Mouse (Mus musculus) right cerebral cortex, adult 18-20 months (tissue): Measurements from ENCODE around the gene Tgfb2.

Experiments
- DNase-seq: peaks from one replicate; pipeline ENCODE4 v3.0.0; 2022; ENCODE audit warnings: mixed read lengths

Gene Tgfb2

DNA sequence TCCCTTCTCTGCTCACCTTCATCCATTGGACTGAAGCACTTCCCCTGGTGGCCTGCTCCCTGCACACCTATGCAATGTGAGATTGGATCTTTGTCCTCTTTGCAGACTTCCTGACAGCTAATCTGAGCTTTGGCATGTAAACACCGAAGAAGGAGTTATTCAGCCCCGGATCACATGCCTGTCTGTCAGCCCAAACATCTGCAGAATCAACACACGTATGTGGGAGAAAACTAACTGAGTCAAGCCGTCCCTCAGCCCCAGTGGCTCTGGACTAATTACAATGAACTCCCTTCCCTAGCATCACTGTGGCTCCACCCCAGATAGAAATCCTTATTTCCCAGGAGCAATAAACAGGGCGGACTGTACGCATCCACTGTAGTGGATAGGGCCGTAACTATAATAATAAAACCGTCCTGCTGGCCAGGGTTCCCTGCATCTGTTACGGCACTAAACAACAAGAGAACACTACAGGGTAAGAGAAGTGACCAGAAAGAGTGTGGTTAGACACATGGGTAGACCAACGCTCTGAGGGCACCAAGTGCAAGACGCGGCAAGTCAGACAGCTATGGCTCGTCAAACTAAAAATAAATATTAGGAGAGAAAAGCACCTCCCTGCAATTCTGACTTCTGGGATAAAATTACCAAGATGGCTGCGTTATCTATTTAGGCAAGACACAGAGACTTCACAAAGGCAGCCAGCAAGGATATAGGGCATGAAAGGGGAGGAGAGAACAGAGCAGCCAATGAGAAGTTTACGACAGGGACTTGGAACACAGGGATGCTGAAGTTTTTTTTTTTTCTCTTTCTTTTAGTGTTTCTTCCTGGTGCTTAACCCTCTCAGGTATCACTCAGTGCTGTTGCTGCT lies 3.2 kb downstream of the Tgfb2 start:
- DNase-seq: no peak

DNA sequence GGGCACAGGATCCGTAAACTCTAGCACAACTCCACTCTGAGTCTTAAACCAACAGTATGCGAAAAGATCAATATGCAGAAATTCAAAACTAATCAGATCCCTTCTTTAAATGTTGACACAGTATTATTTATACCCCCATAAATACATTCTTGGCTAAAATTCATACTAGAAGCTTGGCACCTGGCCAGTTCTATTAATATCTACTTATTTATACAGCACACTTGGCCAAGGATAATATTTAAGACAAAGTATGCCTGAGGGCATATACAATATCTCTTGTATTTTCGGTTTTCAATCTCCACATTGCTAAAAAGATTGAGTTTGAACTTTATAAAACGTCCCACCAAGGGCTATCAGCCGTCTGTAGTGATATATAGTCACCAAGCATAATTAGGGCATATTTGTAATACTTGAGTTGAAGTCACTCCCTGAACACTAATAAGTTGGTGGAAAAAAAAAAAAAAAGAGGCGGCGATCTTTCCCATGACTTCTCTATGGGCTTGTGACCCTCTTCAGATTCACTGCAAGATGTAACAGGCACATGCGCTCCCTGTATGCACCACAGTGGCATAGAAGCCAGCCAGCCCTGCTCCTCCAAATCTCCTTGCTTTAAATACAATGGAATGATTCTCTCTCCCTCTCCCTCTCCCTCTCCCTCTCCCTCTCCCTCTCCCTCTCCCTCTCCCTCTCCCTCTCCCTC lies 4.4 kb downstream of the Tgfb2 start:
- DNase-seq: no peak

DNA sequence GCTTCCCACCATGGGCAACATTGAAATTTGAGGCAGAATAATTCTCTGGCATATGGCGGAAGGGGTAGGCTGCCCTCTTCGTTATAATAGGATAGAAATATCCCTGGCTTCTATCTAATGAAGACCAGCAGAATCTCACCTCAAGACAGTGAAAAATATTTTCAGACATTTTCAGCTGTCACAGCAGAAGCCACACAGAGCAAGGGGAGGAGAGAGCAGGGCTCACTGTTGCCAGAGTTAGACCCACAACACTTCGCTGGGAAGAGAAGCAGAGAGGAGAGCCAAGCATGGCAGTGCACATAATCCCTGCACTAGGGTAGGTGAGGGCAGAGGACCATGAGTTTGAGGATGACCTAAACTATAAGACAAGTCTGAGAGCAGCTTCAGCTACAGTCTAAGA lies 5.3 kb downstream of the Tgfb2 start:
- DNase-seq: no peak

DNA sequence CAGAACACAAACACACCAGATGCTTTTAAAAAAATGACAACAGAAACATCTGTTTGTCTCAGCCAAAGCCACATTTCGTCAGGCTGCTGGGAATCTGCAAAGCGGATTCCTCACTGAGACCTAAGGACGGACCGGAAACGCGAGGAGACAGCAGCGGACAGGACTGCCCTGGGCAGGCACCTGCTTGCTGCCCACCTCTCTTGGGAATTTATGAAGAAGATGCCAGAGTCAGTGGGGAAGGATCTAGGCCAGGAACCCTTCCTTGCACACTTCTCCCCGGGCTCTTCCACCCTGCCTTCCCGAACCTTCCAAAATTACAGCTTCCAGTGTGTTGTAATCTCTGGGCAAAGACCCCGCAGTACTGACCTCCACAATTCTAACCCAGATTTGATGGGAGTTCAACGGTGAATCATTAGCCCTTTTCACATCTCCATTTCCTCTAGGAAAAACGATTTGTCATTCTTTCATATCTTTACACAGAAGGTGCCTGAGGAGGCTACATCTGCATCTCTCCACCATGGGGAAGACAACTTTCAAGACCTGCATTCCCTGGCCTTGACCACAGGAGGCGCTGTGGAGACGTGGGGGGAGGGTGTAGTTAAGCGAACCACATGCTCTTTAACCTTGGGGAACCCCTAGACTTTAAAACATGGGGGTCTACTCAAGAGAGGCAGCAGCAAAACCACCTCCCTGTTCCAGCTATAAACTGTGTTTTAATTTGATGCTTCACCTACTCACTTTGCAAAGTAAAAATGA lies 7.0 kb downstream of the Tgfb2 start:
- DNase-seq: no peak

DNA sequence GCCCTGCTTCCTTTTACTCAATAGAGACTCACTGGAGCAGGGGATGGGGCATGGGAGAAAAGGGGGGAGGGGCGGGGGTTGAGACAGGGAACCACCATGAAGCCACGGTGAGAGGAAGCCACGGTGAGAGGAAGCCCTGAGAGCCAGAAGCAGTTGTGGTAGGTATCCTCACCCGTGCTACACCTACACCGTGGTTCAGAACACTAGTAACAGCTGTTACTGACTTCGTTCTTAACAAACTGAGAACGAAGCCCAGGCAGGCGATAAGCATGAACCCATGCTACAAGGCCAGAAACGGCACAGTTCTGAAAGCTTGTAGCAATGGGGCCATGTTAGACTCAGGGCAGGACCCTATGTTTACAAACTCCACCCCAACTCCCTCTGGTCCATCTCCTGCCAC lies 9.6 kb downstream of the Tgfb2 start:
- DNase-seq: no peak

DNA sequence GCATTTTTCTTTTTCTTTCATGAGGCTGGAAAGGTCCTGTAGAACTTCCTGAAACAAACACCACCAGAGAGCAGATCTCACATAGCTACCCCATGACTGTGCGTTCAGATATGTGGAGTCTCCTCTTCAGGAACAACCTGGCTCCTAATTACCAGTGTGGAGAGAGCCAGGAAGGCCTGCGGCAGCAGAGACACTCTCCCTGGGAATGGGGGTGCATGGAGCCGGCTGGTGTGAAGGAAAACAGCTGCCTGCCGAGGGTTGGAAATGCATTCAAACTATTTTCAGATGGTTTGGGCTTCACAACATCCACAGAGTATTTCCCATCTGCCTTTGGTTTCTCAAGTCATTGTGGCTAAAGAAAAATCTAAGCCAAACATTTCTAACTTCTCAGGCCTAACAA lies 10.4 kb downstream of the Tgfb2 start:
- DNase-seq: no peak

DNA sequence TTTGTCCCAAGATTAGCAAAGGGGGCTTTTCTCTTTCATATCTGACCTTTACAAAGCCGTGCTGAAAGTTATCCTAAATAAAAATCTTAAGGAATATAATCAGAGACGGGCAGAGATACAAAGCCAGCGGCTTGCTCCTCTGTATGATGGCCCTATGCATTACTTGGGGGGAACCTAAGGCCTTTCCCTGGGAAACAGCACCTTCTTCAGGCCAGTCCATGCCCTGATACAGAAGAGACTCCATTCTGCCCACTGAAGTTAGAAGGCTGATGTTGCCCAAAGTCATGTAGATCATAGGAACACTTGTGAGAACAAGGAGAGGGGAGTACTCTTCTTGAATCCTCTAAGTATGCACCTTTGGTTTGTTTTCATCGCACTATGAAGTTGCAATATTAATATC lies 13.4 kb downstream of the Tgfb2 start:
- no peak for DNase-seq

DNA sequence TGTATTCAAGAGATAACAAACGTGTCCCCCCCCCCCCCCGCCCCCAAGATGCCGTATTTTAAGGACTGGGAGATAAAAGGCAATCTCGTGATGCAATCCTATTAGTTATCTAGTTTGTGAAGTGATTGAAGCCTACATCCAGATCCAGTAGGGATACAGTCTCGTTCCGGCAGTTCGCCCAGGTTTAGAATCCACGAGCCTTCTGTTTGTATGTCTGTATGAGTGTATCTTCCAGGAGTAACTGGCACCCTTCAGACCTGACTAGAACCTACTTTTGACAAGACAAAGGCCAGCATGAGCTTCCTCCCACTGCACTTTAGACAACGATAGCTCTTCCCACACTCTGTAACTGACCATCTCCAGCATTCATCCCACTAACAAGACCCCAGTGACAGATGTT lies 14.1 kb downstream of the Tgfb2 start:
- DNase-seq: no peak

DNA sequence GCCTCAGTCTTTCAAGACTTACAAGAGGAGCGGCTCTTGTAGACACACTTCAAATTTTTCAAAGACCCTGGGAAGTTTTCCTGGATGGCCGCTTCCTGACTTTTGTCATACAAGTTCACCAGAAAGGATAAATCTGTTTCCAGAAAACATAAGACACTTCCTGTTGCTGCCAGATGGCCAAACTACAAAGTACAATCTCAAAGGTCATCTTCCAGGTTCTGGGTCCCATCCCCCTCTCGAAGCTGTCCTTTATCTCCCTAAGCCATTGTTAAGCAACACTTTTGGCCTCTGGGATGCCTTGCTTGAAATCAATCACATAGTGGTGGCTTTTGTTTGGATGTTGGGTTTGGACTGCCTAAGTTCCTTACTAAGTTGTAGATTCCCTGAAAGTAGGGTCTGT lies 21.7 kb downstream of the Tgfb2 start:
- DNase-seq: no peak

DNA sequence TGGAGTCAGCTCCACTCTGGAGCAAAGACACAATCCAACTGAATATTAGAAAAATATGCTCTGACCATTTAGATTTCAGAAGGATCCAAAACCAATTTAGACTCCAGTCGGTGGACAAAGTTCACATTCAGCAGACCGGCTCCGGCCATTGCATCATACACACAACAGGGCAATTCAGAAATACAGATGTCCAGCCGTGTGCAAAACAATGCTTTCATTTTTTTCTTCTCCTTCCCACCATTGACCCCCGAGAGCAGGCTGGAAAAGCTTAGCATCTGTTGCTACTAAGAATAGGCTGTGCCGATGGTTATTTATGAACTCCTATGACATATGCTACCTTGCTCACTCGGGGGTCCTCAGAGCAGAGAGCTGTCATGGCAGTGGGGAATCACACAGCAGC lies 23.2 kb downstream of the Tgfb2 start:
- DNase-seq: no peak

DNA sequence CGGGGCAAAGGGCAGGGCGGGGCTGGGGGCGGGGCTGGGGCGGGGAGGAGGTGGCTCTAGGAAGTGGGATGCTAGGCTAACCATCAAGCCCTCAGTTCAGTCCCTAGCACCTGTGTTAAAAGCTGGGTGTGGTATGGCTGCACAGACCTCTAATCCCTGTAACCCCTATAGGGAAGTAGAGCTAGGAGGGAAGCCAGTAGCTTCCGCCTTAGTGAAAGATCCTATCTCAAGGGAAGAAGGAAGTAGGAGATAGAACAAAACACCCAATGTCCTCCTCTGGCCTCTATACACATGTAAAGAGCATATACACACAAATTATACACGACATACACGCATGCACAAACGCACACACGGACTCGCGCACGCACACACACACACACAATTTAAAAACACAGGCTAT lies 28.2 kb downstream of the Tgfb2 start:
- no peak for DNase-seq

DNA sequence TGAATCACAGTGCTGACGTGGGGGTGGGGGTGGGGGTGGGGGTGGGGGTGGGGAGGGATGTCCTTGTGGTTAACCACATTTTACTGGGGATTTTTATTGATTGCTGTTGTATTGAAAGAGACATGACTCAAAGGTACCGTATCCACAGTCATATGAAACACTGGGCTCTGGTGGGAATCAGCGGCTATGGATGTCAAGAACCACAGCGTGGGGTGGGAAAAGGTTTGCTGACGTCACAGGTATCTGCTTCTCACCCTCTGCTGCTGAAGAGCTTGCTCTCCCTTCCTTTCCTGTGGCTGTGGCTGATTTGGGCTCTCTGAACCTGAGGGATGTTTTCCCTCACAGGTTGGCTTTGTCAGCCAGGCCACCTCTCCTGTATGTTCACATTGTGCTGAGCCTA lies 29.6 kb downstream of the Tgfb2 start:
- DNase-seq: no peak

DNA sequence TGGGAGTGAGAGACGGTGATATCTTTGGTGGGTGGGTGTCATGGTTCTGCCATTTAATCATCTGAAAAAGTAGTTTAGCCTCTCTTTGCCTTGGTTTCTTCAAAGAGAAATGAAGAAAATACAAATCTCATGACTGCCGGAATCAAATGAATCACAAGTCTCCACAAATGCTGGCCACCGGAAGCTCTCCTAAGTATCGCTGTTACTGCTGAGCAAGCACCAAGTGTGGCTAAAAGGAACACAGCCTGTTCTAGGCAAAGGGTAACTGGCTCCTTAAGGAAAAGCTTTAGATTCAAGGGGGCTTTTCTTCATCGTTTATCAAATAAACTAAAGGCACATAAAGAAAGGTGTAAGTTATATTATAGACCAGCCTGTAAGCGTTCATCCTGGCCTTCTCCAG lies 30.5 kb downstream of the Tgfb2 start:
- DNase-seq: no peak

DNA sequence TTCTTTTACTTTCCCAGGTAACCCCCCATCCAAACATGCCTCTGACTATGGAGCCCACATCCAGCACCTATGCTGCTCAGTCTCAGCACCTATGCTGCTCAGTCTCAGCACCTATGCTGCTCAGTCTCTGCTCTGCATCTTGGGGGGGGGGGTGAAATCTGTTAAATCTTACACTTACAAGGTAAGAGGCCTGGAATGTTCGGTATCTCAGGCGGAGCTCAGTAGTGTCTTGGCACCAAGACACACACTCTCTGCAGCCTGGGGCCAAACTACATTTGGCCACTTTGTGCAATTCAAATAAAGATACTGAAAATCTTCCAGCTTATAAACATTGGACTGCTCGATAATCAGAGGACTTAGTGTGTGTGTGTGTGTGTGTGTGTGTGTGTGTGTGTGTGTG lies 31.2 kb downstream of the Tgfb2 start:
- no peak for DNase-seq

DNA sequence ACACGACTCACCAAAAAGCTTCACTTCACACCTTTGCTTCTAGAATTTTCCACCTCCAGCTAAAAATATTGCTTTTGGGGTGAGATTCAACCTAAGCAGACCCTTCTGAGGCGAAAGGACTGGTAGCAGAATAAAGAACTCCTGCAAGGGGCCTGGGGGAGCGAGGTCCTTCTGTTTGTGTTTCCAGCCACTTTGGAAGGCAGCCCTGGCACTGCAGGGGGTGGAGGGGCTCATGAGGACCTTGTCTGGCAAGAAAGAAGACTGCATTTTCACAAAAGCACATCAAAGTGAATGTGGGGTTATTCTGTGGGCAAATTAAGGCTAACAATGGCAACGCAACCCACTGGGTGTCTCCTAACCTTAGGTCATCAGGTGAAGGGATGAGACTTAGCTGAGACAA lies 32.6 kb downstream of the Tgfb2 start:
- DNase-seq: no peak

DNA sequence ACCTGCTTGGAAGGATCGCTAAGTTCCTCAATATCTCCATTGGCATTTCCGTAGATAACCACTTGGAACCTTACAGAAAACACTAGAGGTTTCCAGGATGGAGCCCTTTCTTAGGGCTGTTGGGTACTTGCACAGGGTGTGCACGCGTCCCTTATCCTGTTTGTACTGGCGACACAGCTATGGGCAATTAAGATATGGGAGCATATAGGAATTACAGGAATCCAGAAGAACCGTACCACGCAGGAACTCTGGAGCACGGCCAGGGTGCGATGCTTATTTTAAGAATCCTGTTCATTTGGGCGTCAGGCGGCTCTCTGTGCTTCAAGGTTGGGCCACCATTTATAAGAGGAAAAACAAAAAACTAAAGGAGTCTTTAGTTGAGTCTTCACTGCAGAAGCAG lies 42.4 kb downstream of the Tgfb2 start:
- DNase-seq: no peak

DNA sequence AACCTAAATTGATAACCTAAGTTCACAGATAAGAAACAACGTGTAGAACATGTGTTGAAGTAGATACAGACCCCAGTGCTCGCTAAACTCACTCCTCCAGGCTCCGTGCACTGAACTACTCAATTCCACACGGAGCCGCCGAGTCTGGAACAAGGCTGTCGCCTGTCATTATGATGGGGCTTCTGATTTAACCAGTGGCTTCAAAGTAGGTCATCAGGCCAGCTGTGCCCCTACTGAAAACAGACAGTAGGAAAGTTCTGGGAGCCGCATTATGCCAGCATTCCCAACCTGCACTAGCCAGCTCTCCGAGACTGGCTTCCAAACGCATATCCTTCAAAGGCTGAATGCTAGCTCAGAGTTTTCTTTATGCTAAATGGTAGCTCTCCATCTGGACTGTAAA lies 42.8 kb downstream of the Tgfb2 start:
- DNase-seq: no peak

DNA sequence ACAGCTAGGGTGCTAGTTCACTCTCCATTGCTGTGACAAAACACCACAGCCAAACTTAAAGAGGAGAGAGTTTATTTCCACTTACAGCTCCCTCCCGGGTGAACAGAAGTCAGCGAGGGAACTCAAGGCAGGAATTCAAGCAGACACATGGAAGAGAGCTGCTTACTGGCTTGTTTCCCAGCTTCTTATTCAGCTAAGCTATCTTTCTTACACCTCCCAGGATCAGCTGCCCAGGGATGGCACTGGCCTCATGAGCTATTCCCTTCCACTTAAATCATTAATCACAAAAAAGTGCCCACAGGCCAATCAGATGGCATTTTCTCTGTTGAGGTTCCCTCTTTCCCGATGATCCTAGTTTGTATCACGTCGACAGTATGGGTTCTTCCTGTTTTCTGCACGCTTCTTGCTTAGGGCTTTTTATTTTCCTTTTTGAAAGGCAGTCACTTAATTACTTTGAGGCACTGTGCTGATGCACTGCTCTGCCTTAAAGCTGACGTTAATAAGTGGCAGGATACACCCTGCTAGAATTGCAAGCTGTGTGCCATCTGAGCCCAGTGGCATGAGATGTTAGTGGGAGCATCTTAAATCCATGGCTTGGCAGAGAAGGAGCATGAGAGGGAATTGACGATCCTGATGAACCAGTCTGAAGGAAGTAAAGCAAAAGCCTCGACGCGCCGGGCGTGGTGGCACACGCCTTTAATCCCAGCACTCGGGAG lies 44.4 kb downstream of the Tgfb2 start:
- no peak for DNase-seq

DNA sequence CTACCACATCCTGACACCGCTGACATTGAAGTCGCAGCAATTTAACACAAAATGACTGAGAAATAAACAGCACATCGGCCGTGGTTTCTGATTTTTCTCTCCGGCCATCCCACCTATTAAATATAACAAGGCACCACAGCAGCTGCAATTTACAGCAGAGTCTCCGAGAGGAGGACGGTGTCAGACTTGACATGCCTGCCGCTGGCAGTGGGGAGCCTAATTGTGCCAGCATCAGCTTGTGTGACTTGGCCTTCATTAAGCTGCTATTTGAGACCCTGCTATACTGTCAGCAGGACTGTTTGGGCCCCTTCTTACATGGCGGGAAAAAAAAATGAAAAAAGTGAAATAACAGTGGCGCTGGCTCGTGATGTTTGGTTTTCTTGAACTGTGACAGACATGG lies 47.0 kb downstream of the Tgfb2 start:
- no peak for DNase-seq

DNA sequence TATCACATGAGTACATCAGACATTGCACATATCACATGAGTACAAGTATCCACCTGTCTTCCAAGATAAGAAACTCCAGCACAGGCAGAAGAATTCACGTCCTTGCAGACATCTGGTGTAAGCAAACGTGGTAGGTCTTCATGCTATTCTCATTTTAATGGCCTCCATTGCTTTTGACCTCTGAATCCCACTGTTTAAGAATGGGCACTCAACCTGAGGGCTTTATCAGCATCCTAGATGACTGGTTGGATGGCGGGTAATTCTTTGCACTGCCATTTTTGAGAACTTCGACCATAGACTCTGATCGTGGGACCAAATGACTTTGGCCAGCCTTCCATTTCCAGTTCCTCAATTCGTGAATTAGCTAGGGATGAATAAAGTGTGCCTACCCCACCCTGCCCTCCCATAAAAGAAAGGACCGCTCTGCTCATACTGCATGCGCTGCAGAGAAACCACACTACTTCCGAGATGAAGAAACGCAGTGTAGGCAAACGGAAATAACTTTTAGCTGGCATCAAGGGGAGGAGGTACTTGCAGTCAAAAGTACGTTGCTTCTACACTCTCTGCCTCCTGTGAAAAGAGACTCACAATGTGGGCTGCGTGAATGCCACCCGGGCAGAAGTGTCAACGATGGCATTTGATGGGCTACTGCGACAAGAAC lies 48.1 kb downstream of the Tgfb2 start:
- no peak for DNase-seq

DNA sequence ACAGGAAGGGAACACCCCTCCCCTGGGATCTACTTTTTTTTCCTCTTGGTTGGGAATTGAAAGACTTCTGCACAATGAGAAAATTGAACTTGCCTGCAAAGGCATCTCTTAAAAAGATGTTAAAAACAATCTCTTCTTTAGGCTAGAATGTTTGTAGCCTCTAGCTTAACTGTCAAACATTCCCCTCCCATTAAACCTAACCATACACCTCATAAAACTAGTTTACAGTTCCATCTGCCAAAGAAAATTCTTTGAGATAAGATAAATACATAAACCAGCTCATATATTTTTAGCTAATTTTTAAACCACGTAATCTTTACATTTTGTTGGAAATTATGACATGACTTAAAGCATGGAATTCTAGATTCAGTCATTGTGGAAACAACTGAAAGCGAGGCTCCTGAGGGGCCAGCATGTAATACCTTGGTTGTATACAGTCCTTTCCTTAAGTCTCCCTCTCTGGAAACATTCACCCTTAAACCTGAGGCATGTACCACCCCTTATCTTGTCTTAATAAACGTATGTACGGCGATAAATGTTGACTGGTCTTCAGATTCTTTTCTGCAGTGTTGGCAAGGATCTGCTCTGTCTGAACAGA lies 49.0 kb downstream of the Tgfb2 start:
- DNase-seq: no peak

DNA sequence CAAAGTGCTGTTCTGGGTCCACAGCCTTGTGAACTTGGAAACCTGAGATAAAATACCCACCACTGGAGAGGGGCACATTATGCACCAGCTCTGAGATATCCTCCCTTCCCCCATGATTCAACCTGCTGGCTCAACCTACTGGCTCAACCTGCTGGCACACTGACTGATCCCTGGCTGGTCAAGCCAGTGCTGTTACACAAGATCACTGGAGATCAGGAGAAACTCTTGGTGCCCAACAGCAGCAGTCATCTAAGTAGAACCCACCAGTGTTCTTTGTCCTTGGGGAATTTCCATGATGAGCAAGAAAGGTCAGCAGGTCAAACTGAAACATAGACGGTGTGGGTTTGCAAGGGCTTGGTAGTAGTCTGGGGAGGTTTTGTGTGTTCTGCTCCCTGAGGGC lies 49.6 kb downstream of the Tgfb2 start:
- no peak for DNase-seq
